Mouse (Mus musculus) kidney, postnatal 0 days (tissue): ENCODE results near the gene Samd4. TPM values are rescaled to one million over a fixed set of nuclear protein-coding genes. Genes with fewer than 3 reads are reported as not detected.
A peak's percentile ranks its signal among the peaks of the same experiment; 100 is the strongest.

Source experiments
- ATAC-seq: fragments of 200-750 bp; cut with Nextera tagmentation; replicated peaks from 2 replicates; pipeline ENCODE4 v1.8.0; 2017; ENCODE audit warnings: low read depth, moderate number of reproducible peaks, moderate TSS enrichment, moderate library complexity; ENCODE audit not compliant: low FRiP score
- DNase-seq: peaks from one replicate; pipeline ENCODE4 v3.0.0-alpha.2; 2016; ENCODE audit warnings: low spot score
- H3K27ac ChIP-seq: fragments of 300-500 bp; sonication (generic); 2 replicates; pipeline ENCODE4 v1.5.1; 2014; ENCODE audit warnings: mild to moderate bottlenecking
- H3K27me3 ChIP-seq: fragments of 300-500 bp; sonication (generic); 2 replicates; pipeline ENCODE4 v1.6.1; 2014; ENCODE audit warnings: low read length, mixed read lengths; ENCODE audit not compliant: insufficient read depth
- H3K36me3 ChIP-seq: fragments of 300-500 bp; sonication (generic); 2 replicates; pipeline ENCODE4 v1.6.1; 2014; ENCODE audit warnings: low read length, mixed read lengths; ENCODE audit not compliant: insufficient read depth
- H3K4me1 ChIP-seq: fragments of 300-500 bp; sonication (generic); replicated peaks from 2 replicates; pipeline ENCODE4 v1.6.1; 2014; ENCODE audit warnings: antibody characterized with exemption, low read length, mixed read lengths; ENCODE audit not compliant: insufficient read depth
- H3K4me2 ChIP-seq: fragments of 300-500 bp; sonication (generic); 2 replicates; pipeline ENCODE4 v1.6.1; 2014; ENCODE audit warnings: mild to moderate bottlenecking, low read length, moderate library complexity, mixed read lengths
- H3K4me3 ChIP-seq: fragments of 300-500 bp; sonication (generic); replicated peaks from 2 replicates; pipeline ENCODE4 v1.5.1; 2014; ENCODE audit warnings: low read depth, low read length
- H3K9ac ChIP-seq: fragments of 300-500 bp; sonication (generic); 2 replicates; pipeline ENCODE4 v1.6.1; 2014; ENCODE audit warnings: low read depth, low read length
- H3K9me3 ChIP-seq: fragments of 300-500 bp; sonication (generic); replicated peaks from 2 replicates; pipeline ENCODE4 v1.6.1; 2016; ENCODE audit warnings: low read length, inconsistent platforms, mixed read lengths
- CTCF ChIP-seq: IDR thresholded peaks from 2 replicates; pipeline ENCODE4 v1.5.1; 2016; ENCODE audit warnings: antibody characterized with exemption, low read depth, mild to moderate bottlenecking, moderate library complexity
- WGBS: fragments of 180-500 bp; shearing (Covaris S2); extraction: QIAGEN DNeasy Blood & Tissue Kit; methylation state at CpG from one replicate; pipeline ENCODE4 v1.1.7; 2014; 5-methylcytosine and 5-hydroxymethylcytosine counted together
- polyA plus RNA-seq: library from polyadenylated mRNA; unstranded; fragments of >200 nt; fragmentation: Nextera tagmentation; extraction: Ambion mirVana; gene quantifications from 2 replicates; pipeline ENCODE4 v1.2.1, GENCODE M21; 2015

Gene Samd4
- polyA plus RNA-seq, 1 experiment from 2014 or later = 4.4 TPM

GRCm38 (mm10) chr14:46884701-46885428 is 2.2 kb downstream of the Samd4 start:
- ATAC-seq = no peak; the same call in 1 of the 2 replicates
- DNase-seq = peak; percentile 75
- Histone ChIP-seq H3K27ac (peak overlapping the region; percentile 80), H3K4me2 (peak overlapping the region; percentile 95), H3K9me3 (no peaks in the 10 kb centered on the region), H3K4me3 (peak overlapping the region; percentile 76), H3K27me3 (no peaks in the 10 kb centered on the region), H3K4me1 (0 out of 2 replicates have a peak, but pooled peaks cover 7% of the 10 kb centered on the region), H3K36me3 (no peaks in the 10 kb centered on the region), H3K9ac (peak overlapping the region; percentile 67)
- no peak for TF ChIP-seq CTCF
- under 1% methylated on average over 40 of the region's 52 CpGs for WGBS

- WGBS = 2% methylated on average over 7 of the region's 7 CpGs
- H3K9me3 ChIP-seq = no peaks in the 10 kb centered on the region
- peak overlapping the region; percentile 76 for H3K4me3 ChIP-seq
- no peaks in the 10 kb centered on the region for H3K36me3 ChIP-seq
- no peak for TF ChIP-seq CTCF
- H3K4me1 ChIP-seq = 0 out of 2 replicates have a peak, but pooled peaks cover 7% of the 10 kb centered on the region
- H3K4me2 ChIP-seq = peak overlapping the region; percentile 95
- DNase-seq (peak; percentile 68), ATAC-seq (no peak)
- peak overlapping the region; percentile 67; the same call in 1 of the 2 replicates for H3K9ac ChIP-seq
- H3K27ac ChIP-seq = peak overlapping the region; percentile 80
- H3K27me3 ChIP-seq = no peaks in the 10 kb centered on the region
Measured at GRCm38 (mm10) chr14:46885429-46885755, 2.7 kb downstream of the Samd4 start.

DNA sequence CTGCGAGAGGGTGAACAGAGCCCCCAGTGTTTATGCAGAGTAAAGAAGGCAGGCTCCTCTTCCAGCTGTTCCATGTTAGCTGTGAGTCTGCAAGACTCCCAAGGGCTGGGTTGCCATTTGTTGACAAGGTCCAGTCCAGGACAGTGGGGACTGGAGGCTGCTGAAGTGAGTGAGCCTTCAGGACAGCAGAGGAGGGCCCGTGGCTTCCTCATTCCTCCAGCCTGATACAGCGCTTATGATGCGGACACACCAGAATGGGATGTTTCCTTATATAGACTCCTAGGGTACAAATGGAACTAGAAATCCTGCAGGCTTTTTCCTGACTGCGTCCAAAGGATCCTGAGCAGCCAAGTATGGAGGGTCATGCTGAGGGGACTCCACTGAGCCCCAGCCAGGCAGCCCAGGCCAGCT is 3.2 kb downstream of the Samd4 start:
- peak overlapping the region; percentile 67; the same call in 1 of the 2 replicates for H3K9ac ChIP-seq
- H3K27ac ChIP-seq = peak overlapping the region; percentile 80
- 16% methylated on average over 5 of the region's 5 CpGs for WGBS
- TF ChIP-seq CTCF = no peak; the same call in 1 of the 2 replicates
- no peaks in the 10 kb centered on the region for H3K9me3 ChIP-seq
- H3K4me2 ChIP-seq = peak overlapping the region; percentile 95
- no peaks in the 10 kb centered on the region for H3K36me3 ChIP-seq
- no peaks in the 10 kb centered on the region for H3K27me3 ChIP-seq
- ATAC-seq (no peak; the same call in 1 of the 2 replicates), DNase-seq (peak; percentile 87)
- H3K4me1 ChIP-seq = 0 out of 2 replicates have a peak, but pooled peaks cover 7% of the 10 kb centered on the region
- H3K4me3 ChIP-seq = peak overlapping the region; percentile 76

DNA sequence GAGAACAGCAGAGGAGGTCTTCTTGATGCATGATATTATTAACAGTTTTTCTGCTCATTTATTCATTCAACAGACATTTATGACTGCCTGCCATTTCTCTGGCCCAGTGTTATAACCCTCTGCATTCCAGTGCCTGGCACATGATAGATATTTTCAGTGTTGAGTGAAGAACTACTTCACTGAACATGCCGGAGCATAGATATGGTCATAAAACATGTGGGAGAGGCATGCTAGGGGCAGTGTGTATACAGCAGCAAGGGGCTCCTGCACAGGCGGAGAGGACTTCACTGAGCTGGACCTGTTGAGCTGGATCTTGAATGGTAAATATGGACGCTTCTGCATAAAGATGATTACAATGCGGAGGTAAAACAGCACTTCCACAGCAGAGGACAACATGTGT is 6.4 kb downstream of the Samd4 start:
- Histone ChIP-seq H3K4me2 (no peak overlapping the region), H3K27ac (no peak overlapping the region), H3K9ac (no peak overlapping the region), H3K4me3 (no peak overlapping the region), H3K27me3 (no peaks in the 10 kb centered on the region), H3K9me3 (no peaks in the 10 kb centered on the region), H3K4me1 (no peaks in the 10 kb centered on the region), H3K36me3 (no peaks in the 10 kb centered on the region)
- ATAC-seq (no peak), DNase-seq (no peak)
- no peak for TF ChIP-seq CTCF
- 80% methylated on average over 4 of the region's 4 CpGs for WGBS

GRCm38 (mm10) chr14:46893961-46894360 is 11.3 kb downstream of the Samd4 start:
- 89% methylated on average over 10 of the region's 10 CpGs for WGBS
- H3K4me3 ChIP-seq = no peak overlapping the region

GRCm38 (mm10) chr14:46897953-46898352 is 15.3 kb downstream of the Samd4 start:
- Histone ChIP-seq H3K36me3 (no peaks in the 10 kb centered on the region), H3K27me3 (no peaks in the 10 kb centered on the region), H3K9ac (no peak overlapping the region), H3K4me1 (no peaks in the 10 kb centered on the region), H3K9me3 (no peaks in the 10 kb centered on the region), H3K4me3 (no peak overlapping the region), H3K4me2 (no peak overlapping the region), H3K27ac (no peak overlapping the region)
- ATAC-seq (no peak), DNase-seq (no peak)
- no peak for TF ChIP-seq CTCF
- 82% methylated on average over 5 of the region's 5 CpGs for WGBS

More at GRCm38 (mm10) chr14:46893961-46894360, 11.3 kb downstream of the Samd4 start:
- Histone ChIP-seq H3K4me2 (no peak overlapping the region), H3K27ac (no peak overlapping the region), H3K9ac (no peak overlapping the region), H3K4me1 (no peaks in the 10 kb centered on the region), H3K9me3 (no peaks in the 10 kb centered on the region), H3K27me3 (no peaks in the 10 kb centered on the region), H3K36me3 (no peaks in the 10 kb centered on the region)
- DNase-seq (no peak), ATAC-seq (no peak)
- TF ChIP-seq CTCF = no peak
